Mouse (Mus musculus) embryo, embryonic 10.5 days (tissue): ENCODE results near the gene Phpt1.
"Not testable (repeated sequence)": the region's sequence is repeated elsewhere in the genome, so short reads cannot be mapped to it uniquely, and the experiment has no call there.

Source experiments
- DNase-seq: peaks from one replicate; pipeline ENCODE4 v3.0.0-alpha.2; 2015; ENCODE audit warnings: low spot score

Phpt1 gene

DNA sequence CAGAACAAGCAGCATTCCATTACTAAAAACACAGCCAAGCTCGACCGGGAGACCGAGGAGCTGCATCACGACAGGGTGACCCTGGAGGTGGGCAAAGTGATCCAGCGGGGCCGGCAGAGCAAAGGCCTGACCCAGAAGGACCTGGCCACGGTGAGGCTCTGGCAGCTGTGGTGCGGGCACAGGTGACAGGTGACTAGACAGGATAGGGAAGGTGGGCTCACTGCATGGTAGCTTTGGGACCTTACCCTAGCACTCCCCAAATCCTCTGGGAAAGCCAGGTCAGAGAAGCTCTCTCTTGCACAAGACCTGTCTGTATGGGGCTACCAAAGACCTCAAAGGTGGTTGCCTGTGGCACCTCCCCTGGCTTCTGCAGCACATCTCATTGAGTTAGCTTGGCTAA lies 14.5 kb downstream of the Phpt1 start:
- no peak for DNase-seq

DNA sequence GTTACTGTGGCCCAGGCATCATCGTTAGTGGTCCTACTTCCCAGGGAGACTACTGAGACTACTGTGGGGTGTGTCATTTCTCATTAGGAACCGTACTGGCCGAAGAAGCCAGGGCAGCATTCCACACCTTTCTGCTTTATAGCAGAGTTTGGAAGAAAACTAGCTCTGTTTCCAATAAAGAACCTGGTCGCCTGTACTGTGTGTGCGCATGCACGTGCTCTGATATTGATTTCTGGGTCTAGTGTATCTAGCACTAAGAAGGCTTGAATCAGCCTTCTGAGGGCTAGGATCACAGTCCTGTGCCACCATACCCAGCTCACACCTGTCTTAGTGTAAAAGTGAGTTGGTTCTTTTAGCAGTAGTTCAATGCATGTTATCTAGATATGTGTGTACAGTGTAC lies 16.2 kb downstream of the Phpt1 start:
- no peak for DNase-seq

DNA sequence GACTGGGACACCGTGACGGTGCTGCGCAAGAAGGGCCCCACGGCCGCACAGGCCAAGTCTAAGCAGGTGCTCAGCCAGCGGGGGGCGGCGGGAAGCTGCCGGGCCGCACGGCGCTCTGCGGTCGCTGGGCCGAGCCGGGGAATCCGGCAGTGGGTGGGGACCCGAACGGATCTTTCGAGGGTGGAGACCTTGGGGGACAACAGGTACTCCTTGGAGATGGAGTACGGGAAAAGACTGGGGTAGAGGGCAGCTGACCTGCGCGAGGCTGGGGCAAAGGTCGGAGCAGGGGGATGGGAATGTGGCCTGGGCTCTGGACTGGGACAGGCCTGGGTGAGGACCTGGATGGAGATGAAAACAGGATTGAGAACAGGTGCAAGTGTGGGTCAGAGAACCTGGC lies 17.1 kb downstream of the Phpt1 start:
- DNase-seq: no peak

DNA sequence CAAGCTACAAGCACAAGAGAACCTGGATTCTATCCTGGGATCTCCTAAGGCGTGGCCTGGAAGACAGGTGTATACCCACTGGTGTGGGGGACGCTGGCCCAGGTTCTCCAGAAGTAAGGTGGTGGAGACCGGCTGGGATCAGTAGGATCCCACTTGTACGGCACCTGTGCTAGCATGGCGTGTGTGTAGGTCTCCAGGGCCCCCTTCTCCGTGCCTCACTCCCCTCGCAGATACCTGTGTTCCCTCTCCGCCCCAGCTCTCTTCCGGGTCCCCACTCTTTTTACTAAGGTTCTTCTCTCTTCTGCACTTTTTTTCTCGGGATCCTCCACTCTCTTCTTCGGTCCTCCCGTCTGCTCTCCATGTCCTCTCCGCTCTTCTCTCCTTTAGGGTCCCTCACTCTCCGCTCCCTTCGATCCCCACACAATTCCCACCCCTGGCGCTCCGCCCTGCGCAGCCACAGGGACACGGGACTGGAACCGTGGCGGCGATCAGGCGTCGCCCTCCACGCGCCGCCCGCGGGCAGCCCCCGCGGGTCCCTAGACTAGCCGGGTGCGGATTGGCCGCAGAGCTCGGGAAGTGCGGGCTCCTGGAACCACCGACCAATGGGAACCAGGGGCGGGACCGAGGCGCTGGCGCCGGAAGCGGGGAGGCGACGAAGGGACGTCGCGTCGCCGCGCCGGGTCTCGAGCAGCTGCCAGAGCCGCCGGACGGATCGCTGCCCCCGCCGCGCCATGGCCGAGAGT lies 17.6 kb downstream of the Phpt1 start, which contains the start of gene Edf1:
Gene Edf1 (plus strand): TSS at position 627 of the 743 bp plus-strand sequence.
- DNase-seq: peak; percentile 96

GRCm38 (mm10) chr2:25556296-25556695 lies 18.7 kb downstream of the Phpt1 start:
- DNase-seq: no peak

- DNase-seq: not testable (repeated sequence)
These were observed 19.5 kb downstream of the Phpt1 start for GRCm38 (mm10) chr2:25555479-25555878.

GRCm38 (mm10) chr2:25553171-25553786 lies 21.7 kb downstream of the Phpt1 start:
- DNase-seq: not testable (repeated sequence)

GRCm38 (mm10) chr2:25551186-25551585 lies 23.8 kb downstream of the Phpt1 start:
- peak; percentile 64 for DNase-seq

DNA sequence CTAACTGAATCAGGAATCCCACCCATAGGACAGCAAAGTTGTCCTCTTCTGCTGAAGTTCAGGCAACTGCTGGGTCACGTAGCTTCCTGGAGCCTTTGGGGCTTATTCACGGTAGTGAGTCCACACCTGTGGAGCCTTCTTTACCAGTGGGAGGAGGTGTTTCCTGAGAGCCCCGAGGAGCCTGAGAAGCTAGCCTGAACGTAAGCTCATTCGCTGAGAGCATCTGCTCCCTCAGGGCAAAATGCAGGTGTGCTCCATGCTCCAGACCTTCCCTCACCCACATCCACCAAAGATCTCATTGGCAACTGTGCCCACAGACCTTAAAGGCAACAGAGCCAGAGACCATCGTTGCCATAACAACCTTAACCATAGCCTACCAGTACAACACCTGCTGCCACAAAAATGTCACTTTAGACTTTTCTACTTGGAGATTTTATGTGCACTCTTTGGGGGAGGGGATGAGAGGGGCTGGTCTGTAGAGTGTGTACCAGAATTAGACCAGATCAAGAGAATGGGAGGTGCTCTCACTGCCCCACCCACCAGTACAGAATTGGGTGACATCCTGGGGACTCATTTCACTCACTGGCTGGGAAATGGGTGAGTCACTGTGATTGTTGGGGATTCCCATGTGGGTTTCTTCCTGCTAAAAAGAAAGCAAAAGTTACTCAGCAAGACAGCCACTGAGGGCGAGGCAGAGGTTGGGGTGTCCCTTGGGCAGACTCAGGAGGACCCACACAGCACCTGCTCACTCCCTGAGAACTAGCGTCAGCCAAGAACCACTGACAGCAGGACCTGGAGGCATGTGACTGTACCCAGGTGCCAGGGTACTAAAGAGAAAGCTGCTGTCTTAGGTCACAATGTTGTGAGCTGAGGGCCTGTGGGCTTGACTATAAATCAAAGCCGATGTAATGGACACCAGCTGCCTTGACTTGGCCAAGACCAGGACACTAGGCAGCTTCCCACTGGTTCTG lies 25.7 kb downstream of the Phpt1 start:
- DNase-seq: no peak

- peak; percentile 99 for DNase-seq
These were observed 28.1 kb downstream of the Phpt1 start, which contains the start of gene Traf2 for GRCm38 (mm10) chr2:25546811-25547491. Gene Traf2 (minus strand): TSS chr2:25546940.

DNA sequence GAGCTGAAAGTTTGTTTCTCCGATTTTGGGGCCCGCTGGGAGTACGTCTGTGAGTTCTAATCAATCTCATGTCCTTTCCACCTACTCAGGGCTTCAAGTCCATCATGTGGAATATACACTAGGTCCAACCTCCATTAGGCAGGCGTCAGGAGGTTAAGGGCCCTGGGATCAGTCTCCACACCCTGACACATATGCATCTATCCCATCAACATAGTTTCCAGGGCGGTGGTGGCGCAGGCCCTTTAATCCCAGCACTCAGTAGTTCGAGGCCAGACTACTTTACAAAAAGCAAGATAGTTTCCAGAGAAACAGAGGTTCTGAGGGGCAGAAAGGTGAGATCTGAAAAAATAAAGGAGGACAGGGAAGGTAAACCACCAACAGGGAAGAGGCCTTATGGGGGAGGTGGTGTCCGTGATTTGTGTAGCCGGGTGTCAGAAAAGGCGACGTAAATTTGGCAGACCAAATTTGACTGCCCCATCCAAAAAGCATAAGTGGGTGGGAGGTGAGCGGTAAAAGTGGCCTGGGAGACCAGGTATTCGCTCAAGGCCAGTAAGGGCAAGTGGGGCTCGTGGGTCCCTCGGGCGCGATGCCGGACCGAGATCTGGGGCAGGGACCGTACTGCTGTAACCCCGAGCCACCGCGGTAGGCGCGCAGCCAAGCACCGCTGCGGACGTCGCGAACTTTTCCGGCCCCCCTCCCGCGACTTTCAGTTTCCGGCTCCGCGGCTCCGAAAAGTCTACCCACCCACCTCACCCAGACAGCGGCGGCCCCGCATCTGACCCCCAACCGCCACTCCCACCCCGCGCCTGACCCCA lies 28.8 kb downstream of the Phpt1 start:
- no peak for DNase-seq

GRCm38 (mm10) chr2:25541644-25542367 lies 33.2 kb downstream of the Phpt1 start:
- DNase-seq: no peak

DNA sequence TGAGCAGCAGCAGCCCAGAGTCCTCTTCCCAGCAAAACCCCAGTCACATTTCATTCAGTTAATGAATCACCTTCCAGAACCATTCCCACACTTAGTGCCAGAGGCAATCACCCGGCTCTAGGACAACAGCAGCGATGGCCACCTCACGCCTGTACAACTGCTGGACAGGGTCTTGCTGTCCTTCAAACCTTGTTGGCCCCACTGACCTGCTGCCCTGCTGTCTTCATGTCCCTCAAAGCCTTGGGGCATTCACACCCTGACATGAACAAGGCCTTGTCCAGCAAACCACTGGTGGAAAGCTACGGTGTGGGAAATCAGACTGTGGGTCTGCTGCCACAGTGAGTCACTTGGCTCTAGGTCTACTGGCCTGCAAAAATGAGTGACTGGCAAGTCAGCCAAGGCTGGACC lies 34.5 kb downstream of the Phpt1 start:
- DNase-seq: no peak

- no peak for DNase-seq
These were observed 38.5 kb downstream of the Phpt1 start for GRCm38 (mm10) chr2:25536531-25536930.

GRCm38 (mm10) chr2:25534866-25535182 lies 40.2 kb downstream of the Phpt1 start:
- no peak for DNase-seq

- no peak for DNase-seq
These were observed 40.7 kb downstream of the Phpt1 start for GRCm38 (mm10) chr2:25534178-25534865.

- DNase-seq: no peak
These were observed 41.3 kb downstream of the Phpt1 start for GRCm38 (mm10) chr2:25533707-25534106.

- no peak for DNase-seq
These were observed 48.3 kb downstream of the Phpt1 start for GRCm38 (mm10) chr2:25526510-25527302.
